Mouse (Mus musculus): ENCODE results near the gene Tomt.
A peak's percentile ranks its signal among the peaks of the same experiment; 100 is the strongest.
"Not testable (repeated sequence)": the region's sequence is repeated elsewhere in the genome, so short reads cannot be mapped to it uniquely, and the experiment has no call there.

The Tomt gene

GRCm38 (mm10) chr7:101906287-101906681, at the start of gene Tomt:
TSS of gene Tomt (minus strand) at chr7:101906359.
- no peak for DNase-seq

GRCm38 (mm10) chr7:101955862-101956261, 49.7 kb upstream of the Tomt start:
- no peak for DNase-seq

GRCm38 (mm10) chr7:101955276-101955675, 49.1 kb upstream of the Tomt start:
- no peak for DNase-seq

- no peak for DNase-seq
Observed at GRCm38 (mm10) chr7:101954163-101954562, 48.0 kb upstream of the Tomt start.

- DNase-seq, result no peak
Observed at GRCm38 (mm10) chr7:101952098-101952497, 45.9 kb upstream of the Tomt start.

- DNase-seq, result no peak
Observed at GRCm38 (mm10) chr7:101951648-101952047, 45.5 kb upstream of the Tomt start.

GRCm38 (mm10) chr7:101949008-101949407, 42.8 kb upstream of the Tomt start:
- DNase-seq, result not testable (repeated sequence)

GRCm38 (mm10) chr7:101939758-101940157, 33.6 kb upstream of the Tomt start:
- no peak for DNase-seq

GRCm38 (mm10) chr7:101938348-101938747, 32.2 kb upstream of the Tomt start:
- peak; percentile 34 to 41 for DNase-seq

- peak; percentile 89 to 93 for DNase-seq
Observed at GRCm38 (mm10) chr7:101937569-101937968, 31.4 kb upstream of the Tomt start.

- no peak for DNase-seq
Observed at GRCm38 (mm10) chr7:101936996-101937395, 30.8 kb upstream of the Tomt start.

- no peak for DNase-seq
Observed at GRCm38 (mm10) chr7:101935957-101936356, 29.8 kb upstream of the Tomt start.

GRCm38 (mm10) chr7:101933751-101934240, 27.6 kb upstream of the Tomt start, which contains the start of the genes Lrrc51 and Numa1:
TSS of gene Lrrc51 (minus strand) at chr7:101933895.
TSS of gene Numa1 (plus strand) at chr7:101934111.
- peak; percentile 95 to 99 for DNase-seq

GRCm38 (mm10) chr7:101933300-101933699, 27.1 kb upstream of the Tomt start:
- peak in 1 of 2 experiments; percentile 22 for DNase-seq

GRCm38 (mm10) chr7:101932551-101932950, 26.4 kb upstream of the Tomt start:
- DNase-seq, result no peak

GRCm38 (mm10) chr7:101928093-101928492, 21.9 kb upstream of the Tomt start:
- no peak for DNase-seq

GRCm38 (mm10) chr7:101925892-101926291, 19.7 kb upstream of the Tomt start:
- not testable (repeated sequence) for DNase-seq

- DNase-seq, result peak; percentile 66 to 76
Observed at GRCm38 (mm10) chr7:101918071-101918470, 11.9 kb upstream of the Tomt start.

- no peak for DNase-seq
Observed at GRCm38 (mm10) chr7:101911982-101912381, 5.8 kb upstream of the Tomt start.

GRCm38 (mm10) chr7:101910138-101910537, 4.0 kb upstream of the Tomt start:
- DNase-seq, result no peak

GRCm38 (mm10) chr7:101908367-101908766, 2.2 kb upstream of the Tomt start:
- DNase-seq, result no peak

GRCm38 (mm10) chr7:101906696-101907095, 537 bp upstream of the Tomt start:
- DNase-seq, result no peak

- DNase-seq, result peak; percentile 99 to 100
Observed at GRCm38 (mm10) chr7:101905561-101906286, 435 bp downstream of the Tomt start, which contains the start of gene Lamtor1. TSS of gene Lamtor1 (plus strand) at chr7:101905904.

GRCm38 (mm10) chr7:101902846-101903245, 3.3 kb downstream of the Tomt start:
- DNase-seq, result no peak

GRCm38 (mm10) chr7:101901969-101902368, 4.2 kb downstream of the Tomt start:
- no peak for DNase-seq

Data from cerebellum, adult 18-20 months (tissue).